Mouse (Mus musculus): Measurements from ENCODE around the gene Atp6v1g2.

Atp6v1g2 gene

GRCm38 (mm10) chr17:35233114-35233980 is at the start of gene Atp6v1g2:
TSS of gene Atp6v1g2 (plus strand) at chr17:35233660.
- no peak for DNase-seq

GRCm38 (mm10) chr17:35185639-35186611 is 47.5 kb upstream of the Atp6v1g2 start:
- DNase-seq, result peak; percentile 44 to 68

GRCm38 (mm10) chr17:35186681-35187080 is 46.8 kb upstream of the Atp6v1g2 start:
- no peak for DNase-seq

- DNase-seq, result no peak
Measured at GRCm38 (mm10) chr17:35187345-35187744, 46.1 kb upstream of the Atp6v1g2 start.

GRCm38 (mm10) chr17:35187959-35188610 is 45.4 kb upstream of the Atp6v1g2 start, which contains the start of gene Lst1:
TSS of gene Lst1 (minus strand) at chr17:35188439.
- no peak for DNase-seq

- no peak for DNase-seq
Measured at GRCm38 (mm10) chr17:35189186-35189585, 44.3 kb upstream of the Atp6v1g2 start.

- DNase-seq, result no peak
Measured at GRCm38 (mm10) chr17:35190096-35190495, 43.4 kb upstream of the Atp6v1g2 start.

- no peak for DNase-seq
Measured at GRCm38 (mm10) chr17:35191723-35192122, 41.7 kb upstream of the Atp6v1g2 start.

- no peak for DNase-seq
Measured at GRCm38 (mm10) chr17:35192924-35193323, 40.5 kb upstream of the Atp6v1g2 start.

GRCm38 (mm10) chr17:35193881-35194843 is 39.3 kb upstream of the Atp6v1g2 start, which contains the start of gene Ltb:
TSS of gene Ltb (plus strand) at chr17:35194439.
- DNase-seq, result no peak

GRCm38 (mm10) chr17:35194844-35195630 is 38.4 kb upstream of the Atp6v1g2 start:
- no peak for DNase-seq

- DNase-seq, result peak; percentile 48 to 74
Measured at GRCm38 (mm10) chr17:35195631-35196320, 37.7 kb upstream of the Atp6v1g2 start.

GRCm38 (mm10) chr17:35196321-35196641 is 37.2 kb upstream of the Atp6v1g2 start:
- no peak for DNase-seq

- DNase-seq, result no peak
Measured at GRCm38 (mm10) chr17:35197126-35197525, 36.3 kb upstream of the Atp6v1g2 start.

- DNase-seq, result no peak
Measured at GRCm38 (mm10) chr17:35198029-35198428, 35.4 kb upstream of the Atp6v1g2 start.

GRCm38 (mm10) chr17:35198946-35199345 is 34.5 kb upstream of the Atp6v1g2 start:
- no peak for DNase-seq

- no peak for DNase-seq
Measured at GRCm38 (mm10) chr17:35200398-35200797, 33.1 kb upstream of the Atp6v1g2 start.

GRCm38 (mm10) chr17:35201128-35201527 is 32.3 kb upstream of the Atp6v1g2 start:
- no peak for DNase-seq

- DNase-seq, result peak in 1 of 2 experiments; percentile 44
Measured at GRCm38 (mm10) chr17:35201787-35202186, 31.7 kb upstream of the Atp6v1g2 start, which contains the start of gene Tnf. TSS of gene Tnf (minus strand) at chr17:35202007.

GRCm38 (mm10) chr17:35202442-35202841 is 31.0 kb upstream of the Atp6v1g2 start:
- no peak for DNase-seq
